Mouse (Mus musculus): ENCODE data around the gene Mrps7. TPM values are rescaled to one million over a fixed set of nuclear protein-coding genes. Genes with fewer than 3 reads are reported as not detected.

Gene Mrps7
- total and polyA plus RNA-seq, 3 experiments = 34.3 to 61.1 (median 52.8) TPM

- TF ChIP-seq TAL1 (conservative IDR thresholded peaks at IDR 0.05; ENCODE audit: low read depth, low read length) (no peak), GATA1 (IDR thresholded peaks at IDR 0.05; ENCODE audit: borderline replicate concordance, low read length) (no peak), POLR2AphosphoS5 (IDR thresholded peaks at IDR 0.05; ENCODE audit: insufficient replicate concordance, low read depth, low read length) (no peak), GATA2 (IDR thresholded peaks at IDR 0.05; ENCODE audit: borderline replicate concordance, low read depth, low read length) (no peak), CTCF (IDR thresholded peaks at IDR 0.05; ENCODE audit: low read depth, low read length) (no peak)
- H3K27me3 ChIP-seq (ENCODE audit: insufficient read depth, low read length) = no peaks in the 10 kb centered on the region
- H3K36me3 ChIP-seq (replicated peaks) = peaks cover 79% of the 10 kb centered on the region
Measured at GRCm38 (mm10) chr11:115613138-115613945, 9.6 kb downstream of the Mrps7 start.

DNA sequence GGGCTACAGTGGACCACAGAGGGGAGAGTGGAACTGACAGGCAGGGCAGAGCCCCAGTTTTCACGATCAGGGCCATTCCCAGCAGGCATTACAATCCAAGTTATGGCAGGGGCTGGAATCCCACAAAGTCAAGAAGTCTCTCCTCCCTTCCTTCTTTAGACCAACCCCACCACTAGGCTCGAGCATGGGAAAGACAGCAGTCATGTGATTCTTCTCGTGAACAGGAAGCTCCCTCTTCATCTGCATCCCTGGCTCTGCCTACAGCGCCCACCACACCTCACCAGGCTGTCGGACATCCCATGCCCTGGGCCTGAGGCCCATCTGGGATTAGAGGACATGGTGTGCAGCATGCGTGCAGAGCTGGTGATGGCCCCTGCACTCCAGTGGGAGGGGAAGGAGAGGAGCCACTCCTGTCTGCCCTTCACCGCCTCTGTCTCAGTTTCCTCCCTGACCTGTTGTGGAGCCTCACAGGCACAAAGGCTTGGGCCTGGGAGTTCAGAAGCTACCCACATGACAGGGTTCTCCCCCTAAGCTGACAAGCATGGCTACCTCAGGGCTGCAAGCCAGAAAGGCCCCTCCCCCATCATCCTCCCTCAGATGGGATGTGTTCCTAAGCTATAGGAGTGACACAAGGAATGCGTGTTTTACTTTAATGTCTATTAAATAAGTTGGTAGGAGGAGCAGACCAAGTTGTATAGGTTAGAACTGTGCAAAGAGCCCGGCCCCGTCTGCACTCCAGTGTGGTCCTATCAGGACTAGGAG lies 10.8 kb downstream of the Mrps7 start:
- Histone ChIP-seq H3K9me3 (replicated peaks) (no peaks in the 10 kb centered on the region), H3K4me3 (ENCODE audit: low read depth, low read length) (no peak overlapping the region)

More at GRCm38 (mm10) chr11:115613138-115613945, 9.6 kb downstream of the Mrps7 start:
- ATAC-seq (ENCODE audit: extremely low read depth, insufficient number of reproducible peaks, low FRiP score, poor library complexity, severe bottlenecking) (peak; percentile 9; the same call in 1 of the 2 replicates), DNase-seq (ENCODE audit: low spot score) (peak; percentile 49)
- H3K4me3 ChIP-seq (ENCODE audit: low read depth, low read length) = peak overlapping the region; percentile 85
- no peaks in the 10 kb centered on the region for H3K9me3 ChIP-seq (replicated peaks)
- peaks cover 58% of the 10 kb centered on the region for H3K4me1 ChIP-seq (ENCODE audit: insufficient read depth, low read depth, low read length)

DNA sequence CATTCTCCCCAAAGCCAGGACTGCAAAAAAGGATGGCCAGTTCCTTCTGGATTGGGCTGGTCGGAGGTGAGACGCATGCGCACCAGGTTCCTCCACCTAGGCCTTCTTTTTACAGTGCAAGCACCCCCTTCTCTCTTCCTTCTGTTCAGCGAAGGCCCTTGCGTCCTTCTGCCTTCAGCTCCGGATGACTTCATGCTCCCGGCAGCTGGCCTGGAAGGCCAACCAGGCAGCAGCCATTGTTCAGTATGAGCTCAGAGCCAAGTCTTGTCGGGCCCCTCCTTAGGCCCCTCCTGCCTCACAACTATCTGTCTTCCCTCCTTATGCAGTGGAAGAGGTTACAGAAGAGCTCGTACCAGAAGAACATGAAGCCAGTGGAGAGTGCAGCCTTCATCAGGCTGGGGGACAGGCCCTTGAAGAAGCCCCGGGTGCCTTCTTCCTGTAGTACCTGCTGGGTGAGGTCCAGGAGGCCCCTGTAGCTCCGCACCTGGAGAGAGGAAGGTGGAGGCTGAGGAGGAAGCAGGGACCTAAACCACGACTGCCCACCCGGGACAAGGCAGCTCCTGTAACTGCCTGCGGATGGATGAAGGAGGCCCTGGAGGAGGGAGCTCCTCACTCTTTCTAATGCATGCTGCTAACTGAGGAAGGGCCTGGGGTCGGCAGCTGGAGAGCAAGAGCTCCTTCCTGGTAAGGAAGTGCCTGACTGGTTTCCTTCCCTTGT lies 11.5 kb downstream of the Mrps7 start:
- H3K27me3 ChIP-seq (ENCODE audit: insufficient read depth, low read length) = no peaks in the 10 kb centered on the region

More for the DNA sequence above, 10.8 kb downstream of the Mrps7 start:
- TF ChIP-seq GATA2 (IDR thresholded peaks at IDR 0.05; ENCODE audit: borderline replicate concordance, low read depth, low read length) = no peak
- TF ChIP-seq TAL1 (conservative IDR thresholded peaks at IDR 0.05; ENCODE audit: low read depth, low read length) = no peak
- TF ChIP-seq GATA1 (IDR thresholded peaks at IDR 0.05; ENCODE audit: borderline replicate concordance, low read length) = no peak
- no peak for TF ChIP-seq CTCF (IDR thresholded peaks at IDR 0.05; ENCODE audit: low read depth, low read length)
- TF ChIP-seq POLR2AphosphoS5 (IDR thresholded peaks at IDR 0.05; ENCODE audit: insufficient replicate concordance, low read depth, low read length) = no peak
- peaks cover 79% of the 10 kb centered on the region for H3K36me3 ChIP-seq (replicated peaks)
- no peak for ATAC-seq (ENCODE audit: extremely low read depth, insufficient number of reproducible peaks, low FRiP score, poor library complexity, severe bottlenecking)
- DNase-seq (ENCODE audit: low spot score) = no peak
- H3K27me3 ChIP-seq (ENCODE audit: insufficient read depth, low read length) = no peaks in the 10 kb centered on the region
- peaks cover 47% of the 10 kb centered on the region for H3K4me1 ChIP-seq (ENCODE audit: insufficient read depth, low read depth, low read length)

DNA sequence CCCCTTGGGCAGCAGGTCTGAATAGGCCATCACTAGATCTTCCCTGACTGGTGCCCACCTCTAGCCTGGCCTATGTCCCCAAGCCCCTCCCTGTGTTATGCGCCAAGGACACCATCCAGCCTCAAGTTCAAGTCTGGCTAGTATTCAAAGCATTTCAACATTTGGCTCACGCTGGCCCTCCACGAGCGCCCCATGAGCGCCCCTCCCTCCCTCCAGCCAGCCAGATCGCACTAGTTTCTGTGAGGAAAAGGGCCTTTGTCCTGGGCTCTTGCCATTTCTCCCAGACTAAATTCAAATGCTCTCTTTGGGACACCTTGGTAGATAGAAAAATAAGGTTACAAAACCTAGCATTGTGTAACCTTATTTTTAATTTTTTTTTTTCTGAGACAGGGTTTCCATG lies 12.2 kb downstream of the Mrps7 start:
- DNase-seq (ENCODE audit: low spot score) = no peak
- peaks cover 81% of the 10 kb centered on the region for H3K36me3 ChIP-seq (replicated peaks)
- no peak overlapping the region for H3K4me3 ChIP-seq (ENCODE audit: low read depth, low read length)
- peaks cover 38% of the 10 kb centered on the region for H3K4me1 ChIP-seq (ENCODE audit: insufficient read depth, low read depth, low read length)
- no peaks in the 10 kb centered on the region for H3K27me3 ChIP-seq (ENCODE audit: insufficient read depth, low read length)
- ATAC-seq (ENCODE audit: extremely low read depth, insufficient number of reproducible peaks, low FRiP score, poor library complexity, severe bottlenecking) = no peak
- no peak for TF ChIP-seq POLR2AphosphoS5 (IDR thresholded peaks at IDR 0.05; ENCODE audit: insufficient replicate concordance, low read depth, low read length)
- no peak for TF ChIP-seq TAL1 (conservative IDR thresholded peaks at IDR 0.05; ENCODE audit: low read depth, low read length)
- no peak for TF ChIP-seq GATA1 (IDR thresholded peaks at IDR 0.05; ENCODE audit: borderline replicate concordance, low read length)
- no peak for TF ChIP-seq GATA2 (IDR thresholded peaks at IDR 0.05; ENCODE audit: borderline replicate concordance, low read depth, low read length)
- no peak for TF ChIP-seq CTCF (IDR thresholded peaks at IDR 0.05; ENCODE audit: low read depth, low read length)
- no peaks in the 10 kb centered on the region for H3K9me3 ChIP-seq (replicated peaks)

More for the DNA sequence above, 11.5 kb downstream of the Mrps7 start:
- no peak overlapping the region for H3K4me3 ChIP-seq (ENCODE audit: low read depth, low read length)
- no peak for ATAC-seq (ENCODE audit: extremely low read depth, insufficient number of reproducible peaks, low FRiP score, poor library complexity, severe bottlenecking)
- H3K9me3 ChIP-seq (replicated peaks) = no peaks in the 10 kb centered on the region
- TF ChIP-seq CTCF (IDR thresholded peaks at IDR 0.05; ENCODE audit: low read depth, low read length) = no peak
- no peak for TF ChIP-seq POLR2AphosphoS5 (IDR thresholded peaks at IDR 0.05; ENCODE audit: insufficient replicate concordance, low read depth, low read length)
- TF ChIP-seq TAL1 (conservative IDR thresholded peaks at IDR 0.05; ENCODE audit: low read depth, low read length) = no peak
- TF ChIP-seq GATA2 (IDR thresholded peaks at IDR 0.05; ENCODE audit: borderline replicate concordance, low read depth, low read length) = no peak
- no peak for TF ChIP-seq GATA1 (IDR thresholded peaks at IDR 0.05; ENCODE audit: borderline replicate concordance, low read length)
- no peak for DNase-seq (ENCODE audit: low spot score)
- peaks cover 40% of the 10 kb centered on the region for H3K4me1 ChIP-seq (ENCODE audit: insufficient read depth, low read depth, low read length)
- H3K36me3 ChIP-seq (replicated peaks) = peaks cover 79% of the 10 kb centered on the region

GRCm38 (mm10) chr11:115616371-115616770 lies 12.6 kb downstream of the Mrps7 start:
- TF ChIP-seq GATA2 (IDR thresholded peaks at IDR 0.05; ENCODE audit: borderline replicate concordance, low read depth, low read length) (no peak), CTCF (IDR thresholded peaks at IDR 0.05; ENCODE audit: low read depth, low read length) (no peak), TAL1 (conservative IDR thresholded peaks at IDR 0.05; ENCODE audit: low read depth, low read length) (no peak), POLR2AphosphoS5 (IDR thresholded peaks at IDR 0.05; ENCODE audit: insufficient replicate concordance, low read depth, low read length) (no peak), GATA1 (IDR thresholded peaks at IDR 0.05; ENCODE audit: borderline replicate concordance, low read length) (no peak)
- Histone ChIP-seq H3K4me1 (ENCODE audit: insufficient read depth, low read depth, low read length) (peaks cover 34% of the 10 kb centered on the region), H3K27me3 (ENCODE audit: insufficient read depth, low read length) (no peaks in the 10 kb centered on the region), H3K9me3 (replicated peaks) (no peaks in the 10 kb centered on the region), H3K36me3 (replicated peaks) (peaks cover 82% of the 10 kb centered on the region), H3K4me3 (ENCODE audit: low read depth, low read length) (no peak overlapping the region)
- DNase-seq (ENCODE audit: low spot score) (no peak), ATAC-seq (ENCODE audit: extremely low read depth, insufficient number of reproducible peaks, low FRiP score, poor library complexity, severe bottlenecking) (no peak)

Data from G1E (cell line).